Mouse (Mus musculus): ENCODE measurements around the gene Gpr152. TPM values are rescaled to one million over a fixed set of nuclear protein-coding genes. Genes with fewer than 3 reads are reported as not detected.

The Gpr152 gene
- polyA plus RNA-seq, 1 experiment from 2014 or later, result not detected

GRCm38 (mm10) chr19:4164721-4165120 lies 25.1 kb downstream of the Gpr152 start:
- no peak overlapping the region for H3K4me2 ChIP-seq (ENCODE audit: low read length)
- DNase-seq (ENCODE audit: low spot score) (no peak), ATAC-seq (replicated peaks; ENCODE audit: low FRiP score, low TSS enrichment, low read depth) (no peak)
- peaks cover 17% of the 10 kb centered on the region for H3K36me3 ChIP-seq (ENCODE audit: control insufficient read depth, insufficient read depth, low read length)
- H3K9ac ChIP-seq (ENCODE audit: low read length), result no peak overlapping the region
- no peak overlapping the region for H3K27ac ChIP-seq (ENCODE audit: low read depth)
- no peaks in the 10 kb centered on the region for H3K27me3 ChIP-seq (replicated peaks; ENCODE audit: control insufficient read depth, insufficient read depth, low read length)
- WGBS, result 85% methylated on average over 2 of the region's 2 CpGs
- H3K4me3 ChIP-seq (ENCODE audit: low read depth, low read length), result no peak overlapping the region
- H3K4me1 ChIP-seq (replicated peaks; ENCODE audit: control insufficient read depth, insufficient read depth, low read length), result peaks cover 12% of the 10 kb centered on the region
- no peaks in the 10 kb centered on the region for H3K9me3 ChIP-seq (ENCODE audit: control insufficient read depth, low read length)

DNA sequence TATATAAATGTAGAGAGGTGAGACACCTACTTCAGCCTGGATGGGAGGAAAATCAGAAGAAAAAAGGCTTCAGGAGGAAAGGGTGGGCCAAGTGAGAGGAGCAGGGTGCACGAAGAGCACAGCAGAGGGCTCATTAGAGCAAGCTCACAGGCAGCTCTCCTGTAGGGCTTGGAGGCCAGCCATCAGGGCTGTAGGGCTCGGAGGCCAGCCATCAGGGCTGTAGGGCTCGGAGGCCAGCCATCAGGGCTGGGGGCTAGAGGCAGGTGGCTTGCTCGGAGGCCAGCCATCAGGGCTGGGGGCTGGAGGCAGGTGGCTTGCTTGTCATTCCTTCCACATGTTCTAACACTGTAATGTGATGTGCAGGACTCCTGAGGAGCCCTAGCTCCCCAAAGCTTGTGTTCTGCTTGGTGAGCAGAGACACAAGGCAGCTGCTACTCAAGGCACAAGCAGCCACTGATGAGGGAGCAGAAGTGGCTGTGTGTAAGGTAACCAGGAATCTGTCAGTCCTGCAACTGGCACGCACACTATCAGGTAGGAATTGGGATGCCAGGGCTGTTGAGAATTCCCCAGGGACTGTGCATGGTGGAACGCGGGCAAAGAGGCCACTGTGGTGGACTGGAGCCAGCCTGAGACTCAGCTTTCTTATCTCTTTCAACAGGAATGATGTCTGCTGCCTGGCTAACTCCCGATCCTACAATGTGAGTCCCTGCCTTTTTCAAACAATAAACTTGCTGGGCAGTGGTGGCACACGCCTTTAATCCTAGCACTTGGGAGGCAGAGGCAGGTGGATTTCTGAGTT lies 27.3 kb downstream of the Gpr152 start:
- H3K9ac ChIP-seq (ENCODE audit: low read length), result no peak overlapping the region
- 0 out of 2 replicates have a peak, but pooled peaks cover under 1% of the 10 kb centered on the region for H3K36me3 ChIP-seq (ENCODE audit: control insufficient read depth, insufficient read depth, low read length)
- H3K4me2 ChIP-seq (ENCODE audit: low read length), result no peak overlapping the region
- no peak overlapping the region for H3K4me3 ChIP-seq (ENCODE audit: low read depth, low read length)
- ATAC-seq (replicated peaks; ENCODE audit: low FRiP score, low TSS enrichment, low read depth) (no peak), DNase-seq (ENCODE audit: low spot score) (no peak)
- H3K9me3 ChIP-seq (ENCODE audit: control insufficient read depth, low read length), result no peaks in the 10 kb centered on the region
- 78% methylated on average over 9 of the region's 9 CpGs for WGBS
- H3K4me1 ChIP-seq (replicated peaks; ENCODE audit: control insufficient read depth, insufficient read depth, low read length), result peaks cover 19% of the 10 kb centered on the region
- no peak overlapping the region for H3K27ac ChIP-seq (ENCODE audit: low read depth)
- H3K27me3 ChIP-seq (replicated peaks; ENCODE audit: control insufficient read depth, insufficient read depth, low read length), result no peaks in the 10 kb centered on the region

DNA sequence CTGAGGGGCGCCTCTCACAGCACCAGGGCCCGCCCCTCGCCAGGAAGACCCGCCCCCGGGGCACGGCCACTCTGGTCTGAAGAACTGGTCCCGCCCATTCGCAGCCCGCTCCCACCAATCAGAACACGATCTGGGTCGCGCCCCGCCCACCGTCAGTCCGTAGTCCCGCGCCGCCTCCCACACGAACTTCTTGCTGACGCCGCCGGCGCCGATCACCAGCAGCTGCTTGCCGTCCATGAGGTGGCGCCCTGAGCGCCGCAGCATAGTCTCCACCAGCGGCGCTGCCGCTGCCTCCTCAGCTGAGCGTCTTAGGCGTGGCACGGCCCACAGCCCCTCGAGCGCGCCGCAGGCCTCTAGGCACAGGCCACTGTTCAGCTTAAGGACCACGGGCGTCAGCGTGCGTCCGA lies 29.8 kb downstream of the Gpr152 start:
- ATAC-seq (replicated peaks; ENCODE audit: low FRiP score, low TSS enrichment, low read depth) (peak; percentile 95), DNase-seq (ENCODE audit: low spot score) (peak; percentile 99)
- under 1% methylated on average over 43 of the region's 43 CpGs for WGBS
- peaks cover 6% of the 10 kb centered on the region; the same call in 1 of the 2 replicates for H3K4me1 ChIP-seq (replicated peaks; ENCODE audit: control insufficient read depth, insufficient read depth, low read length)
- H3K4me3 ChIP-seq (ENCODE audit: low read depth, low read length), result peak overlapping the region; percentile 33
- H3K36me3 ChIP-seq (ENCODE audit: control insufficient read depth, insufficient read depth, low read length), result no peaks in the 10 kb centered on the region
- H3K9me3 ChIP-seq (ENCODE audit: control insufficient read depth, low read length), result no peaks in the 10 kb centered on the region
- peak overlapping the region; percentile 60 for H3K9ac ChIP-seq (ENCODE audit: low read length)
- no peaks in the 10 kb centered on the region for H3K27me3 ChIP-seq (replicated peaks; ENCODE audit: control insufficient read depth, insufficient read depth, low read length)
- H3K27ac ChIP-seq (ENCODE audit: low read depth), result peak overlapping the region; percentile 81
- H3K4me2 ChIP-seq (ENCODE audit: low read length), result peak overlapping the region; percentile 69

GRCm38 (mm10) chr19:4169810-4170209 lies 30.2 kb downstream of the Gpr152 start:
- Histone ChIP-seq H3K4me3 (ENCODE audit: low read depth, low read length) (peak overlapping the region; percentile 33), H3K36me3 (ENCODE audit: control insufficient read depth, insufficient read depth, low read length) (no peaks in the 10 kb centered on the region), H3K27ac (ENCODE audit: low read depth) (peak overlapping the region; percentile 81), H3K4me2 (ENCODE audit: low read length) (peak overlapping the region; percentile 69), H3K4me1 (replicated peaks; ENCODE audit: control insufficient read depth, insufficient read depth, low read length) (peaks cover 6% of the 10 kb centered on the region; the same call in 1 of the 2 replicates), H3K27me3 (replicated peaks; ENCODE audit: control insufficient read depth, insufficient read depth, low read length) (no peaks in the 10 kb centered on the region), H3K9me3 (ENCODE audit: control insufficient read depth, low read length) (no peaks in the 10 kb centered on the region), H3K9ac (ENCODE audit: low read length) (peak overlapping the region; percentile 60)
- WGBS, result 6% methylated on average over 27 of the region's 27 CpGs
- DNase-seq (ENCODE audit: low spot score) (no peak), ATAC-seq (replicated peaks; ENCODE audit: low FRiP score, low TSS enrichment, low read depth) (peak; percentile 54)

- Histone ChIP-seq H3K27me3 (replicated peaks; ENCODE audit: control insufficient read depth, insufficient read depth, low read length) (no peaks in the 10 kb centered on the region), H3K4me2 (ENCODE audit: low read length) (no peak overlapping the region), H3K9me3 (ENCODE audit: control insufficient read depth, low read length) (no peaks in the 10 kb centered on the region), H3K4me3 (ENCODE audit: low read depth, low read length) (no peak overlapping the region), H3K27ac (ENCODE audit: low read depth) (no peak overlapping the region), H3K9ac (ENCODE audit: low read length) (no peak overlapping the region), H3K36me3 (ENCODE audit: control insufficient read depth, insufficient read depth, low read length) (no peaks in the 10 kb centered on the region), H3K4me1 (replicated peaks; ENCODE audit: control insufficient read depth, insufficient read depth, low read length) (peaks cover 13% of the 10 kb centered on the region)
- no peak for DNase-seq (ENCODE audit: low spot score)
- ATAC-seq (replicated peaks; ENCODE audit: low FRiP score, low TSS enrichment, low read depth), result no peak
- WGBS, result 89% methylated on average over 10 of the region's 10 CpGs
Measured at GRCm38 (mm10) chr19:4170723-4171392, 31.3 kb downstream of the Gpr152 start.

- no peak for ATAC-seq (replicated peaks; ENCODE audit: low FRiP score, low TSS enrichment, low read depth)
- no peak overlapping the region for H3K27ac ChIP-seq (ENCODE audit: low read depth)
- no peaks in the 10 kb centered on the region for H3K27me3 ChIP-seq (replicated peaks; ENCODE audit: control insufficient read depth, insufficient read depth, low read length)
- H3K9me3 ChIP-seq (ENCODE audit: control insufficient read depth, low read length), result no peaks in the 10 kb centered on the region
- no peak for DNase-seq (ENCODE audit: low spot score)
- no peak overlapping the region for H3K4me3 ChIP-seq (ENCODE audit: low read depth, low read length)
- 66% methylated on average over 13 of the region's 13 CpGs for WGBS
- no peaks in the 10 kb centered on the region for H3K36me3 ChIP-seq (ENCODE audit: control insufficient read depth, insufficient read depth, low read length)
- H3K4me1 ChIP-seq (replicated peaks; ENCODE audit: control insufficient read depth, insufficient read depth, low read length), result peaks cover 16% of the 10 kb centered on the region
- H3K4me2 ChIP-seq (ENCODE audit: low read length), result no peak overlapping the region
- H3K9ac ChIP-seq (ENCODE audit: low read length), result no peak overlapping the region
Measured at GRCm38 (mm10) chr19:4171393-4172290, 32.1 kb downstream of the Gpr152 start.

DNA sequence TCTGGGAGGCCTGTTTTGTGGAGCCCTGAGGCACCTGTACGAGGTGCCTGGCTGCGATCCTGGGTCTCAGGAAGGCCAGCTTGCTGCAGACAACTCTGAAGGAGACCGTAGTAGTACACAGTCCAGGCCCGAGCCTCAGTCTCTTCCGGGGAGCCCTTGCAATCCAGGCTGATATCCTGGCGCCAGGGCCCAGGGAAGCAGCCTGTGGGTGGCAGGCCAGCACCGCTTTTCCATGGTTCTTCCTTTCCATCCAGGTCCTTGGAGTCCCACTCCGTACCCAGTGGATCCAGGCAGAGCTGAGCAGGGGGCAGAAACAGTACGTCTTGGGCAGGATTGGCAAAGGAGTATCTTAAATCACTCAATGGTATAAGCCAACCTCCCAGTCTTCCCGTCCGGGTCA lies 33.3 kb downstream of the Gpr152 start:
- H3K27me3 ChIP-seq (replicated peaks; ENCODE audit: control insufficient read depth, insufficient read depth, low read length), result no peaks in the 10 kb centered on the region
- DNase-seq (ENCODE audit: low spot score) (no peak), ATAC-seq (replicated peaks; ENCODE audit: low FRiP score, low TSS enrichment, low read depth) (no peak)
- H3K9me3 ChIP-seq (ENCODE audit: control insufficient read depth, low read length), result no peaks in the 10 kb centered on the region
- H3K36me3 ChIP-seq (ENCODE audit: control insufficient read depth, insufficient read depth, low read length), result no peaks in the 10 kb centered on the region
- 64% methylated on average over 11 of the region's 11 CpGs for WGBS
- no peak overlapping the region for H3K4me3 ChIP-seq (ENCODE audit: low read depth, low read length)
- H3K27ac ChIP-seq (ENCODE audit: low read depth), result no peak overlapping the region
- H3K4me2 ChIP-seq (ENCODE audit: low read length), result no peak overlapping the region
- H3K9ac ChIP-seq (ENCODE audit: low read length), result no peak overlapping the region
- H3K4me1 ChIP-seq (replicated peaks; ENCODE audit: control insufficient read depth, insufficient read depth, low read length), result peaks cover 16% of the 10 kb centered on the region

- peak; percentile 60 for DNase-seq (ENCODE audit: low spot score)
- peak within 1 kb of the TSS; percentile 19; the same call in 1 of the 2 replicates for H3K4me3 ChIP-seq (ENCODE audit: low read depth, low read length)
- peak within 1 kb of the TSS; percentile 40 for H3K9ac ChIP-seq (ENCODE audit: low read length)
- no peak within 1 kb of the TSS for H3K27ac ChIP-seq (ENCODE audit: low read depth)
- no peaks in the 10 kb centered on the region for H3K36me3 ChIP-seq (ENCODE audit: control insufficient read depth, insufficient read depth, low read length)
- H3K4me1 ChIP-seq (replicated peaks; ENCODE audit: control insufficient read depth, insufficient read depth, low read length), result peaks cover 10% of the 10 kb centered on the region
- H3K9me3 ChIP-seq (ENCODE audit: control insufficient read depth, low read length), result no peaks in the 10 kb centered on the region
- 3% methylated on average over 11 of the region's 11 CpGs for WGBS
- peak; percentile 45 for ATAC-seq (replicated peaks; ENCODE audit: low FRiP score, low TSS enrichment, low read depth)
- H3K4me2 ChIP-seq (ENCODE audit: low read length), result peak within 1 kb of the TSS; percentile 53
- no peaks in the 10 kb centered on the region for H3K27me3 ChIP-seq (replicated peaks; ENCODE audit: control insufficient read depth, insufficient read depth, low read length)
Measured at GRCm38 (mm10) chr19:4175368-4175947, 35.9 kb downstream of the Gpr152 start, which contains the start of gene Carns1. TSS of gene Carns1 (minus strand) at chr19:4175479.
